Mouse (Mus musculus) neural tube, embryonic 14.5 days (tissue): ENCODE measurements at regions not wholly inside any gene's neighbourhood (a gene's known extent, or its start where the extent isn't known, plus 50 kb on each side); places are given as distances from the start of the nearest gene placed in this dataset.

Source experiments
- ATAC-seq: fragments of 200-750 bp; cut with Nextera tagmentation; 2 replicates; pipeline ENCODE4 v1.8.0; 2017; ENCODE audit warnings: low read depth, mild to moderate bottlenecking, moderate TSS enrichment, moderate library complexity
- H3K27ac ChIP-seq: fragments of 300-500 bp; sonication (generic); 2 replicates; pipeline ENCODE4 v1.5.1; 2014; ENCODE audit warnings: low read depth, mild to moderate bottlenecking, control low read depth, low read length, moderate library complexity, mixed read lengths
- H3K27me3 ChIP-seq: fragments of 300-500 bp; sonication (generic); 2 replicates; pipeline ENCODE4 v1.6.1; 2014; ENCODE audit warnings: low read length; ENCODE audit not compliant: control insufficient read depth, insufficient read depth
- H3K36me3 ChIP-seq: fragments of 300-500 bp; sonication (generic); 2 replicates; pipeline ENCODE4 v1.6.1; 2014; ENCODE audit warnings: low read length, mixed read lengths; ENCODE audit not compliant: control insufficient read depth, insufficient read depth
- H3K4me1 ChIP-seq: fragments of 300-500 bp; sonication (generic); 2 replicates; pipeline ENCODE4 v1.6.1; 2014; ENCODE audit warnings: low read length; ENCODE audit not compliant: control insufficient read depth, insufficient read depth
- H3K4me2 ChIP-seq: fragments of 300-500 bp; sonication (generic); 2 replicates; pipeline ENCODE4 v1.6.1; 2014; ENCODE audit warnings: mild to moderate bottlenecking, low read depth, low read length, control low read depth
- H3K4me3 ChIP-seq: fragments of 300-500 bp; sonication (generic); 2 replicates; pipeline ENCODE4 v1.5.1; 2014; ENCODE audit warnings: low read depth, low read length, control low read depth, mixed read lengths
- H3K9ac ChIP-seq: fragments of 300-500 bp; sonication (generic); replicated peaks from 2 replicates; pipeline ENCODE4 v1.6.1; 2014; ENCODE audit warnings: low read depth, mild to moderate bottlenecking, control low read depth, low read length, mixed read lengths
- H3K9me3 ChIP-seq: fragments of 300-500 bp; sonication (generic); 2 replicates; pipeline ENCODE4 v1.6.1; 2016; ENCODE audit warnings: low read length; ENCODE audit not compliant: control insufficient read depth
- WGBS: fragments of 180-500 bp; shearing (Covaris S2); extraction: QIAGEN DNeasy Blood & Tissue Kit; methylation state at CpG from one replicate; pipeline ENCODE4 v1.1.7; 2014; 5-methylcytosine and 5-hydroxymethylcytosine counted together

DNA sequence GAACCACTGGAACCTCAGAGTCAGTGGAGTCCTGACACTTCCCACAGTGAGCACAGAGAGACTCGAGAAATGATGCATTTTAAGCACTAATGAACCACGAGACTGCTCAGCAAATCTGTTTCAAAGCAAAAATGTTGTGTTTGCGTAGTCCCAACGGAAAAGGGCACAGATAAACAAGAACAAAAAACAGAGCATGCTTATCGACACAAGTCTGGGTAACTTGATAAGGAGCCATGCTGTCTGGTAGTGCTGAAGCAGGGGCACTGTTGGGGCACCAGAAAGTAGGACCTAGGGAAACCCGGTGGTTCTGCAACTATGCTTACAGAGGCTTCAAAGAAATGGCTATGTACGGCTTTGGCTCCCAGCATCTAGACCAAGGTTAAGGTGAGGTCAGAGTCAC lies 172.7 kb upstream of the Hes1 start:
- Histone ChIP-seq H3K4me1 (peaks cover 14% of the 10 kb centered on the region), H3K27me3 (no peaks in the 10 kb centered on the region), H3K27ac (no peak overlapping the region), H3K9me3 (no peaks in the 10 kb centered on the region), H3K4me2 (no peak overlapping the region), H3K9ac (no peak overlapping the region), H3K36me3 (no peaks in the 10 kb centered on the region), H3K4me3 (no peak overlapping the region)
- 66% methylated on average over 7 of the region's 7 CpGs for WGBS
- no peak for ATAC-seq

DNA sequence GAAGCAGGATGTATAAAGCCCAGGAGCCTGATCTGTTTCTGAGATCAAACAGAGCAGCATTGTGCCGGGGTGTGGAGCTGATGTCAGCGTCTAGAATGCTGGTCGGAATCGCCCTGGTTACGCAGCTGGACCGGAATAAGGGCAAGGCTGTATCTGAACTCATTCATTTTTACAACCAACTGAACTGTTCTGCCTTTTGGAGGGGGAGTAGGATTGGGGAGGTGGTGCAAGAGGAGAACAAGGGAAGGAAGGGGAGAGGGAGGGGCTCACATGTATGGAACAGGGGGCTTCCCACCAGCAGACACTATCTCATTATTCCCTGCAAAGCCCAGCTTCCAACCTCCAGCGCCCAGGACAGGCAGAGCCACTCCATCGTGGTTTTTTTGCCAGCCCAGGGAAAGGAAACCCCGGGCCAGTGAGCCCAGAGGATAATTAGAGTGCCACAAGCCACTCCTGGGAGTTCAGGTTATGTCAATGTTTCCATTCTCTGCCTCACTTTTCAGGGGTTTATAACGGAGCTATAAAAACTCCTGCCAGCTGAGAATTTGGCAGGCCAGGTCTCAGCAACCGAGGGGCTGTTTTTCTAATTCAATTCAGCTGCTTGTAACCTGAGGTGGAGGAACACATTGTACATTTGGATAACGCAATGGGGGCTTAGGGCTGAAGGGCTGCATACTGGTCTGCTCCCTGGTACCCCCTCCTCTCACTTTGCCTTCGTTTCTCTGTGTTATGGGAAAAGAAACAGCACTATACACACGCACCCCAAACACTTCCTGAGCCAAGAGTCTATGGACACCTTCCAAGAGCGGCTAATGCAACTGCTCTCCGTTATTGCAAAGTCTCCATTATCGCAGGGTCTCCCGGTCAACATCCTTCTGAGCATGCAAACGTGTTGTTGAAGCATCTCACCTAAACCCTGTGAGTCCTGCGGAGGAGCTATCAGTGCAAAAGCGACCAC lies 170.0 kb upstream of the Hes1 start:
- peaks cover 14% of the 10 kb centered on the region for H3K4me1 ChIP-seq
- no peak overlapping the region for H3K4me3 ChIP-seq
- H3K9ac ChIP-seq: no peak overlapping the region
- 16% methylated on average over 21 of the region's 21 CpGs for WGBS
- H3K4me2 ChIP-seq: peak overlapping the region; percentile 16; the same call in 1 of the 2 replicates
- no peaks in the 10 kb centered on the region for H3K27me3 ChIP-seq
- H3K9me3 ChIP-seq: no peaks in the 10 kb centered on the region
- ATAC-seq: peak; percentile 89
- H3K36me3 ChIP-seq: no peaks in the 10 kb centered on the region
- 0 out of 2 replicates have a peak overlapping the region, but pooled peaks have one; percentile 5 for H3K27ac ChIP-seq

DNA sequence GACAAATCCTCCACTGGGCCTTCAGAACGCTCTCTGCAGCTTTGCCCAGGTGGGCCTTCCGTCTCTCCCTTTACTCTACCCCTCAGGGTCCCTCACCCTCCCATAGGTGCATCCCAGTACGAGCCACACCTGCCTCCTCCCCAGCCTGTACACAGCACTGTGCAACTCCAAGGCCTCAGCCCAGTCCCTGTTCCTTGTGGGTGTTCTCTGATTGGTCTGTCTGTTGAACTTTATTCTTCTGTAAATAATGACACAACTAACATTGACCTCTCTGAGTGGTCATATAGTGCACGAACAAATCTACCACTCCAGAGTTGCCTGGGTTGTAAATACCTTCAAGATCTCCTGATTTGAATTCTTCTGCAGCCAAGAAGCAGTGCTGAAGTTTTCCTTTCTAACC lies 167.8 kb upstream of the Hes1 start:
- Histone ChIP-seq H3K4me1 (peaks cover 14% of the 10 kb centered on the region), H3K4me3 (no peak overlapping the region), H3K27me3 (no peaks in the 10 kb centered on the region), H3K4me2 (no peak overlapping the region), H3K27ac (no peak overlapping the region), H3K9me3 (no peaks in the 10 kb centered on the region), H3K9ac (no peak overlapping the region), H3K36me3 (no peaks in the 10 kb centered on the region)
- 85% methylated on average over 4 of the region's 4 CpGs for WGBS
- ATAC-seq: no peak

DNA sequence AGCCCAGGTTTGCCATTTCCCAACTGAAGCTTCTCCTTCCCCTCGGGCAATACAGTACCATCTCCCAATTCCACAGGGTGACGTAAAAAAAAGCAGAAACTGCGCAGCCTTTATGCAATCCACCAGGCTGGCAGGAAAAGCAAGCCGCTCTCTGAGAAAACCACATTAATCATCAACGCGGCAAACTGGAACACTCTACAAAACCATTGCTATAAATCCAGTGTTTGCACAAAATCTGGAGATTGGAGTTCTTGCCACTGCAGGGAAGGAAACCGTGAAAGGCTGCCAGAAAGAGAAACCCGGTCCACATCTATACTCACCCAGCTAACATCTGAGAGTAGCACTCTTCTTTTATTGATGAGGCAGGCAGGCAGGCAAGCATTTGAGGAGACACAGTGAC lies 160.7 kb upstream of the Hes1 start:
- Histone ChIP-seq H3K4me1 (0 out of 2 replicates have a peak, but pooled peaks cover 7% of the 10 kb centered on the region), H3K27ac (no peak overlapping the region), H3K4me3 (no peak overlapping the region), H3K9me3 (no peaks in the 10 kb centered on the region), H3K9ac (no peak overlapping the region), H3K4me2 (no peak overlapping the region), H3K36me3 (no peaks in the 10 kb centered on the region), H3K27me3 (0 out of 2 replicates have a peak, but pooled peaks cover 2% of the 10 kb centered on the region)
- 34% methylated on average over 8 of the region's 8 CpGs for WGBS
- no peak for ATAC-seq

DNA sequence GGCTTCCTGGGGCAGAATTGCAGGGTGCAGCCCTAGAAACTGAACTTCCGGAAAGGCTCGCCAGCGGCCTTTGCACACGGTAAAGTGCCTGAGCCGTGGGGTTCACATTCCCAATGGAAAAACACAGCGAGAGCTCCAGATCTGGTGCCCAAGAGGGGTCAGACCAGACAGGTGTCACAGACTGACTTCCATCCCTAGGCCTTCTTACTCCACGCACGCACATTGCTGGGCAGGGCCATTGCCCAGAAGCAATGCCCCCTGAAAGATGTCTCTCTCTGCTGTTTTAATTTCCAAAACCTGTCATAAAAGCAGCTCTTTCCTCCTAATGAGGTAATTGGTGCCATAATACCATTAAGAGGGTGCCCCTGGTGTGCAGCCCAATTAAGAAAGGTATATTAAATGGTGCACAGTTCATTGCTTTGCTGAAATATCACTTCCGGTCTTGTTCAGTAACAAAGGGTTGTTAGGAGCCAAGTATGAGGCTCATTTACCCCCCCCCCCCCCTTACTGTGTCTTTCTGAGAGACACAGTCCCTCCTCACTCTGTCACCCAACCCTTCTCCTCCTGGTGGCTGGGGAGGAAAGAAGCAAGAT lies 159.9 kb upstream of the Hes1 start:
- ATAC-seq: peak; percentile 62; the same call in 1 of the 2 replicates
- no peaks in the 10 kb centered on the region for H3K9me3 ChIP-seq
- H3K4me1 ChIP-seq: 0 out of 2 replicates have a peak, but pooled peaks cover 7% of the 10 kb centered on the region
- H3K27ac ChIP-seq: no peak overlapping the region
- 34% methylated on average over 9 of the region's 9 CpGs for WGBS
- no peak overlapping the region for H3K9ac ChIP-seq
- H3K4me2 ChIP-seq: no peak overlapping the region
- no peak overlapping the region for H3K4me3 ChIP-seq
- 0 out of 2 replicates have a peak, but pooled peaks cover 2% of the 10 kb centered on the region for H3K27me3 ChIP-seq
- no peaks in the 10 kb centered on the region for H3K36me3 ChIP-seq

DNA sequence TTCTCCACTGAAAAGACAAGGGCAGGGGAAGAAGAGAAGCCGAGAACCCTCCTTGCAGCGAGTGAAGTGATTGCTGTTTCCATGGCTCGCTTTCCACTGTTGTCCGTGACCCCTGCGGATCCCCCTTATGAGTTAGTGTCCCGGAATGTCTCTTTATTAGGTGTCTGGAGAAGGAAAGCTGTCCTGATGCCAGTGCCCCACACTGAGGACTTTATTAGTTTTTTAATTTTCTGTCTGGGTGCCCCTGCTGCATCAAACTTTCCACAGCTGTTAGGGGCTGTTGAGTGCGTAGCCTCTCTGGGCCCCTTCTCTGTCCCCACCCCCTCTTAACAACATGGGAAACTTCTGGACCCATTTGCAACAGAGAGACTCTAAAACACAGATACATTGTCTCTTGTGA lies 156.9 kb upstream of the Hes1 start:
- Histone ChIP-seq H3K9ac (no peak overlapping the region), H3K27me3 (0 out of 2 replicates have a peak, but pooled peaks cover 2% of the 10 kb centered on the region), H3K4me1 (0 out of 2 replicates have a peak, but pooled peaks cover 7% of the 10 kb centered on the region), H3K4me3 (no peak overlapping the region), H3K36me3 (no peaks in the 10 kb centered on the region), H3K4me2 (no peak overlapping the region), H3K27ac (no peak overlapping the region), H3K9me3 (no peaks in the 10 kb centered on the region)
- no peak for ATAC-seq
- WGBS: 40% methylated on average over 7 of the region's 7 CpGs

DNA sequence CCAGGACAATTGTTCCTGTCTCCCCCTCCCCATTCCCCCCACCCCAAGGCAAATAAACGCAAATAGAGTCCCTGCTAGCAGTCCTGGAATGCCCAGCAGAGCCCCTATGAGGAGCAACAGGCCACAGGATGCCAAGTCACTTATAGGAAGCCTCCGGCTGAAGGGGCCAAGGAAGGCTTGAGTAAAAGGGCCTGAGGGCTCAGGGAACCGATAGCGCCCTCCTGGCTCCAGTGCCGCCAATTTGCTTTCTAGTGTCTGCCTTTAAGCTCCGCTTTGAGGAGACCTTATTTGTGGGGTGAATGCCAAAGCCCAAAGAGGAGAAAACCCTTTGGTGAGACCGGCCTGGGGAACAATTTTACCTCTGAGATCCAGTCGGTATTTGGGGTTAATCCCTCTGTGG lies 156.2 kb upstream of the Hes1 start:
- no peak overlapping the region for H3K4me3 ChIP-seq
- H3K9me3 ChIP-seq: no peaks in the 10 kb centered on the region
- H3K36me3 ChIP-seq: no peaks in the 10 kb centered on the region
- H3K9ac ChIP-seq: no peak overlapping the region
- WGBS: 27% methylated on average over 8 of the region's 8 CpGs
- ATAC-seq: no peak
- H3K27ac ChIP-seq: no peak overlapping the region
- 0 out of 2 replicates have a peak, but pooled peaks cover 2% of the 10 kb centered on the region for H3K27me3 ChIP-seq
- 0 out of 2 replicates have a peak, but pooled peaks cover 7% of the 10 kb centered on the region for H3K4me1 ChIP-seq
- H3K4me2 ChIP-seq: no peak overlapping the region

DNA sequence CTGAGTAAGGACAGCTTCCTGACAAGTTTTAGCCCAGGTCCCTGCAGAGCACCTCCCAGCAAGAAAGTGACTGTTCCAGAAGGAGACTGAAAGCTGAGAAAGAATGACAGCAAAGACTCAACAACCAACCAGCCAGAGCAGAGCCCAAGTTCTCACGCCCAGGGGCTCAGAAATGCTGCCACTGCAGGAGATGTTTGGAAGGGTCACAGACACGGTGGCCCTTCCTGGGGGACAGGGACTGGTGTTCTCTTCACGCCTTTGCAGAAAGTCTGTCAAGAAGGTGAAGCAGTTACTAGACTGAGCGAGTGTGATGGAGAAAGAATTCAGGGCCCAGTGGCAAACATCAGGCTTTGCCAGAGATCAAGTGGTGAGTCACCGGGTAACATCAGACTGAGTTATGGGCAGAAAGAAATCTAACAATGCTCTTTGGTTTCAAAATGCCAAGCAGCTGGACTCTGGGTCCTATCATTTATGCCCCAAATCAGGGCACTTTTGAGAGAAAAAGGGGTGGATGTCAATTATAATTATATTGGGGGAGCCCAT lies 154.2 kb upstream of the Hes1 start:
- Histone ChIP-seq H3K27ac (no peak overlapping the region), H3K27me3 (0 out of 2 replicates have a peak, but pooled peaks cover 2% of the 10 kb centered on the region), H3K4me1 (no peaks in the 10 kb centered on the region), H3K9ac (no peak overlapping the region), H3K36me3 (no peaks in the 10 kb centered on the region), H3K4me3 (no peak overlapping the region), H3K4me2 (no peak overlapping the region), H3K9me3 (no peaks in the 10 kb centered on the region)
- WGBS: 44% methylated on average over 5 of the region's 5 CpGs
- no peak for ATAC-seq

DNA sequence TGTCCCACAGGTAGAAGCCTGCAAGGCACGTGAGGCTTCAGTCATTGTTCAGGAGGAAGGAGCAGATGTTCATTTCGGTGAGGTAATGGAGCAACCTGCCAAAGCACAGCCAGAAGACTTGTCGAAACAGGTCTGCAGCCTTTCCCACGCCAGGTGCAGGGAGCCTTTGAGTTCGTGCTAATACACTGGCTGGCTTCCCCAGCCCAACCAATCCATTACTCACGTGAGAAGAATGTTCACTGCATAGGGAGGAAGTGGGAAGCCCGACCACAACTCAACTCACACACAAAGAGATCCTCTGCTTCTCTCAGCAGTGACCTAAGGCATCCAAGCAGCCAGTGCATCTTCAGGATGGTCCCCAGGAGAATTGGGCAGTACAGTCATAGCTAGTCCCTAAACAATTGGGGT lies 153.0 kb upstream of the Hes1 start:
- no peaks in the 10 kb centered on the region for H3K9me3 ChIP-seq
- H3K4me1 ChIP-seq: no peaks in the 10 kb centered on the region
- H3K27me3 ChIP-seq: no peaks in the 10 kb centered on the region
- WGBS: 75% methylated on average over 7 of the region's 7 CpGs
- H3K36me3 ChIP-seq: no peaks in the 10 kb centered on the region
- no peak for ATAC-seq
- no peak overlapping the region for H3K4me2 ChIP-seq
- no peak overlapping the region for H3K27ac ChIP-seq
- no peak overlapping the region for H3K4me3 ChIP-seq
- H3K9ac ChIP-seq: no peak overlapping the region
